Mouse (Mus musculus) neural tube, embryonic 13.5 days (tissue): Measurements from ENCODE around the gene Tmem9. TPM values are rescaled to one million over a fixed set of nuclear protein-coding genes. Genes with fewer than 3 reads are reported as not detected.

Source experiments
- ATAC-seq: fragments of 200-750 bp; cut with Nextera tagmentation; 2 replicates; pipeline ENCODE4 v1.8.0; 2017; ENCODE audit warnings: low read depth, mild to moderate bottlenecking, moderate TSS enrichment, moderate library complexity
- H3K27ac ChIP-seq: fragments of 300-500 bp; sonication (generic); replicated peaks from 2 replicates; pipeline ENCODE4 v1.5.1; 2015; ENCODE audit warnings: moderate library complexity, mild to moderate bottlenecking, inconsistent platforms
- H3K27me3 ChIP-seq: fragments of 300-500 bp; sonication (generic); 2 replicates; pipeline ENCODE4 v1.6.1; 2015; ENCODE audit warnings: mild to moderate bottlenecking, inconsistent platforms
- H3K36me3 ChIP-seq: fragments of 300-500 bp; sonication (generic); 2 replicates; pipeline ENCODE4 v1.6.1; 2015; ENCODE audit warnings: mild to moderate bottlenecking, inconsistent platforms
- H3K4me1 ChIP-seq: fragments of 300-500 bp; sonication (generic); replicated peaks from 2 replicates; pipeline ENCODE4 v1.6.1; 2015; ENCODE audit warnings: inconsistent platforms
- H3K4me2 ChIP-seq: fragments of 300-500 bp; sonication (generic); 2 replicates; pipeline ENCODE4 v1.6.1; 2015; ENCODE audit warnings: inconsistent platforms, mild to moderate bottlenecking, moderate library complexity
- H3K4me3 ChIP-seq: fragments of 300-500 bp; sonication (generic); 2 replicates; pipeline ENCODE4 v1.5.1; 2015; ENCODE audit warnings: mild to moderate bottlenecking, inconsistent platforms
- H3K9ac ChIP-seq: fragments of 300-500 bp; sonication (generic); 2 replicates; pipeline ENCODE4 v1.6.1; 2015; ENCODE audit warnings: moderate library complexity, mild to moderate bottlenecking, inconsistent platforms
- H3K9me3 ChIP-seq: fragments of 300-500 bp; sonication (generic); 2 replicates; pipeline ENCODE4 v1.6.1; 2016; ENCODE audit warnings: inconsistent platforms
- WGBS: fragments of 180-500 bp; shearing (Covaris S2); methylation state at CpG from one replicate; pipeline ENCODE4 v1.1.7; 2015; 5-methylcytosine and 5-hydroxymethylcytosine counted together
- polyA plus RNA-seq: library from polyadenylated mRNA; unstranded; fragments of >200 nt; fragmentation: Nextera tagmentation; extraction: Ambion mirVana; gene quantifications from 2 replicates; pipeline ENCODE4 v1.2.1, GENCODE M21; 2015

The Tmem9 gene
- polyA plus RNA-seq, 1 experiment from 2014 or later, result 180 TPM

GRCm38 (mm10) chr1:136038746-136039538 is 31.0 kb downstream of the Tmem9 start:
- Histone ChIP-seq H3K27me3 (peaks cover 8% of the 10 kb centered on the region; the same call in 1 of the 2 replicates), H3K4me1 (peaks cover 15% of the 10 kb centered on the region), H3K4me3 (no peak overlapping the region), H3K27ac (no peak overlapping the region), H3K9me3 (no peaks in the 10 kb centered on the region), H3K9ac (no peak overlapping the region), H3K4me2 (no peak overlapping the region), H3K36me3 (peaks cover 24% of the 10 kb centered on the region)
- ATAC-seq, result no peak
- WGBS, result 75% methylated on average over 5 of the region's 5 CpGs

- peaks cover 8% of the 10 kb centered on the region; the same call in 1 of the 2 replicates for H3K27me3 ChIP-seq
- no peak overlapping the region for H3K4me3 ChIP-seq
- no peak overlapping the region for H3K27ac ChIP-seq
- peaks cover 9% of the 10 kb centered on the region; the same call in 1 of the 2 replicates for H3K36me3 ChIP-seq
- 0 out of 2 replicates have a peak overlapping the region, but pooled peaks have one; percentile 1 for H3K9ac ChIP-seq
- no peak overlapping the region for H3K4me2 ChIP-seq
- no peak for ATAC-seq
- H3K4me1 ChIP-seq, result peaks cover 15% of the 10 kb centered on the region
- no peaks in the 10 kb centered on the region for H3K9me3 ChIP-seq
- WGBS, result 21% methylated on average over 11 of the region's 11 CpGs
These were observed 32.5 kb downstream of the Tmem9 start for GRCm38 (mm10) chr1:136040452-136040851.

- 33% methylated on average over 4 of the region's 4 CpGs for WGBS
- ATAC-seq, result peak; percentile 54; the same call in 1 of the 2 replicates
These were observed 32.9 kb downstream of the Tmem9 start for GRCm38 (mm10) chr1:136040874-136041273.

GRCm38 (mm10) chr1:136045774-136046173 is 37.8 kb downstream of the Tmem9 start:
- ATAC-seq, result no peak
- Histone ChIP-seq H3K27ac (no peak overlapping the region), H3K36me3 (no peaks in the 10 kb centered on the region), H3K9me3 (no peaks in the 10 kb centered on the region), H3K4me1 (peaks cover 15% of the 10 kb centered on the region), H3K4me2 (no peak overlapping the region), H3K4me3 (no peak overlapping the region), H3K27me3 (peaks cover 32% of the 10 kb centered on the region), H3K9ac (no peak overlapping the region)
- 16% methylated on average over 4 of the region's 4 CpGs for WGBS

More at GRCm38 (mm10) chr1:136040874-136041273, 32.9 kb downstream of the Tmem9 start:
- H3K27me3 ChIP-seq, result peaks cover 8% of the 10 kb centered on the region; the same call in 1 of the 2 replicates
- no peak overlapping the region for H3K27ac ChIP-seq
- H3K4me3 ChIP-seq, result no peak overlapping the region
- H3K9ac ChIP-seq, result 0 out of 2 replicates have a peak overlapping the region, but pooled peaks have one; percentile 1
- H3K4me2 ChIP-seq, result no peak overlapping the region
- H3K36me3 ChIP-seq, result peaks cover 4% of the 10 kb centered on the region; the same call in 1 of the 2 replicates
- H3K4me1 ChIP-seq, result peaks cover 15% of the 10 kb centered on the region
- H3K9me3 ChIP-seq, result no peaks in the 10 kb centered on the region

- Histone ChIP-seq H3K9me3 (no peaks in the 10 kb centered on the region), H3K4me1 (peaks cover 11% of the 10 kb centered on the region), H3K9ac (no peak overlapping the region), H3K36me3 (no peaks in the 10 kb centered on the region), H3K4me3 (no peak overlapping the region), H3K4me2 (no peak overlapping the region), H3K27me3 (peaks cover 43% of the 10 kb centered on the region), H3K27ac (no peak overlapping the region)
- 8% methylated on average over 2 of the region's 2 CpGs for WGBS
- ATAC-seq, result no peak
These were observed 39.5 kb downstream of the Tmem9 start for GRCm38 (mm10) chr1:136047432-136047831.

- Histone ChIP-seq H3K36me3 (no peaks in the 10 kb centered on the region), H3K9me3 (no peaks in the 10 kb centered on the region), H3K27ac (no peak overlapping the region), H3K4me1 (peaks cover 11% of the 10 kb centered on the region), H3K27me3 (peaks cover 46% of the 10 kb centered on the region), H3K9ac (no peak overlapping the region), H3K4me2 (no peak overlapping the region), H3K4me3 (no peak overlapping the region)
- ATAC-seq, result no peak
- 78% methylated on average over 9 of the region's 9 CpGs for WGBS
These were observed 39.9 kb downstream of the Tmem9 start for GRCm38 (mm10) chr1:136047894-136048293.

GRCm38 (mm10) chr1:136050312-136051012 is 42.5 kb downstream of the Tmem9 start, which contains the start of gene Ascl5:
TSS of gene Ascl5 (plus strand) at chr1:136050804.
- H3K4me3 ChIP-seq, result peak within 1 kb of the TSS; percentile 35
- peak within 1 kb of the TSS; percentile 58 for H3K9ac ChIP-seq
- peak; percentile 25; the same call in 1 of the 2 replicates for ATAC-seq
- H3K4me1 ChIP-seq, result peaks cover 12% of the 10 kb centered on the region
- H3K27ac ChIP-seq, result no peak within 1 kb of the TSS
- H3K27me3 ChIP-seq, result peaks cover 58% of the 10 kb centered on the region
- no peaks in the 10 kb centered on the region for H3K36me3 ChIP-seq
- H3K4me2 ChIP-seq, result peak within 1 kb of the TSS; percentile 51
- 22% methylated on average over 29 of the region's 29 CpGs for WGBS
- no peaks in the 10 kb centered on the region for H3K9me3 ChIP-seq

- H3K4me1 ChIP-seq, result peaks cover 17% of the 10 kb centered on the region
- WGBS, result 2% methylated on average over 36 of the region's 36 CpGs
- no peak overlapping the region for H3K27ac ChIP-seq
- no peaks in the 10 kb centered on the region for H3K36me3 ChIP-seq
- H3K9ac ChIP-seq, result peak overlapping the region; percentile 58
- no peaks in the 10 kb centered on the region for H3K9me3 ChIP-seq
- peak; percentile 44 for ATAC-seq
- peaks cover 58% of the 10 kb centered on the region for H3K27me3 ChIP-seq
- H3K4me3 ChIP-seq, result peak overlapping the region; percentile 35
- H3K4me2 ChIP-seq, result peak overlapping the region; percentile 51
These were observed 43.0 kb downstream of the Tmem9 start for GRCm38 (mm10) chr1:136051013-136051315.

- Histone ChIP-seq H3K36me3 (no peaks in the 10 kb centered on the region), H3K9me3 (no peaks in the 10 kb centered on the region), H3K4me2 (peak overlapping the region; percentile 51), H3K27me3 (peaks cover 58% of the 10 kb centered on the region), H3K27ac (no peak overlapping the region), H3K4me3 (peak overlapping the region; percentile 35), H3K4me1 (peaks cover 20% of the 10 kb centered on the region), H3K9ac (peak overlapping the region; percentile 58; the same call in 1 of the 2 replicates)
- WGBS, result 0% methylated on average over 6 of the region's 6 CpGs
- peak; percentile 70 for ATAC-seq
These were observed 43.5 kb downstream of the Tmem9 start for GRCm38 (mm10) chr1:136051465-136051864.

GRCm38 (mm10) chr1:136052547-136052946 is 44.6 kb downstream of the Tmem9 start, which contains the start of gene Cacna1s:
TSS of gene Cacna1s (plus strand) at chr1:136052750.
- Histone ChIP-seq H3K27ac (no peak within 1 kb of the TSS), H3K4me3 (no peak within 1 kb of the TSS), H3K27me3 (peaks cover 58% of the 10 kb centered on the region), H3K4me2 (no peak within 1 kb of the TSS), H3K9ac (no peak within 1 kb of the TSS), H3K36me3 (no peaks in the 10 kb centered on the region), H3K9me3 (no peaks in the 10 kb centered on the region), H3K4me1 (peaks cover 20% of the 10 kb centered on the region)
- no peak for ATAC-seq
- WGBS, result 44% methylated on average over 11 of the region's 11 CpGs

GRCm38 (mm10) chr1:136055771-136056170 is 47.8 kb downstream of the Tmem9 start:
- WGBS, result 49% methylated on average over 3 of the region's 3 CpGs
- no peak for ATAC-seq
- H3K4me1 ChIP-seq, result peaks cover 16% of the 10 kb centered on the region
- no peak overlapping the region for H3K4me2 ChIP-seq
- H3K36me3 ChIP-seq, result no peaks in the 10 kb centered on the region
- H3K9me3 ChIP-seq, result no peaks in the 10 kb centered on the region
- no peak overlapping the region for H3K4me3 ChIP-seq
- no peak overlapping the region for H3K9ac ChIP-seq
- peaks cover 30% of the 10 kb centered on the region for H3K27me3 ChIP-seq
- H3K27ac ChIP-seq, result no peak overlapping the region

GRCm38 (mm10) chr1:136058594-136058993 is 50.6 kb downstream of the Tmem9 start:
- ATAC-seq, result no peak
- H3K36me3 ChIP-seq, result no peaks in the 10 kb centered on the region
- no peak overlapping the region for H3K27ac ChIP-seq
- WGBS, result 37% methylated on average over 3 of the region's 3 CpGs
- H3K9ac ChIP-seq, result no peak overlapping the region
- no peak overlapping the region for H3K4me3 ChIP-seq
- H3K27me3 ChIP-seq, result 0 out of 2 replicates have a peak, but pooled peaks cover 5% of the 10 kb centered on the region
- H3K9me3 ChIP-seq, result no peaks in the 10 kb centered on the region
- peaks cover 15% of the 10 kb centered on the region for H3K4me1 ChIP-seq
- H3K4me2 ChIP-seq, result no peak overlapping the region
